Mouse (Mus musculus) cerebellum, adult 2 months (tissue): ENCODE results near the gene Hist1h2bj.

Source experiments
- CTCF ChIP-seq: fragments of 200-500 bp; IDR thresholded peaks from 2 replicates; pipeline ENCODE4 v1.5.1; 2011; ENCODE audit warnings: low read depth, mild to moderate bottlenecking, control low read depth, low read length, moderate library complexity, borderline replicate concordance; ENCODE audit not compliant: insufficient read depth
- POLR2A ChIP-seq: fragments of 200-500 bp; IDR thresholded peaks from 2 replicates; pipeline ENCODE4 v1.6.1; 2011; ENCODE audit warnings: low read length, control low read depth, borderline replicate concordance; ENCODE audit not compliant: insufficient read depth

- TF ChIP-seq CTCF (peak; percentile 95), POLR2A (no peak)
Measured at GRCm38 (mm10) chr13:22028673-22029460, 14.1 kb upstream of the Hist1h2bj start.
